Mouse (Mus musculus): Measurements from ENCODE around the gene Tnrc6b. TPM values are rescaled to one million over a fixed set of nuclear protein-coding genes. Genes with fewer than 3 reads are reported as not detected.

The Tnrc6b gene
- polyA plus RNA-seq, 1 experiment from 2014 or later = 27.4 TPM

DNA sequence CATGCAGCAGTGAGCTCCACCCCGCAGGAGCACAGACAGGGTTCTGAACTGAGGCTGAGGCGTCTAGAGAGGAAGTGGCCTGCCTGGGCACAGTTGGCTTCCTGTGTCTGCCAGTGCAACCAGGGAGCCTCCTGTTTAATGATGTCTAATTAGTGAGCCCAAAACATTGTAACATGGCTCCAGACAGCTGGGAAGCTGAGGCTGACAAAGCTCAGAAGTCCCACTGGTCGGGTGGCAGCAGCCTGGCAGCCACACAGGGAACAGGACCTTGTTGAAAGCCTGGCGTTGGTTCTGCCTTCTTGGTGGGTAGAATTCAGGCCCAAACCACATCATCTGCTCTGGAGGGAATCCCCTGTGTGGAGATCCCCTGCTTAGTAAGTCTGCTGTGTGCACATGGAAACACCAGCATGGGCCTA is 29.6 kb upstream of the Tnrc6b start:
- Histone ChIP-seq H3K27me3 (ENCODE audit: insufficient read depth, low read length) (no peaks in the 10 kb centered on the region), H3K9me3 (ENCODE audit: low read length) (no peaks in the 10 kb centered on the region), H3K27ac (ENCODE audit: low read length) (peak overlapping the region; percentile 21; the same call in 1 of the 2 replicates), H3K9ac (replicated peaks; ENCODE audit: low read length) (no peak overlapping the region), H3K36me3 (ENCODE audit: insufficient read depth, low read length) (no peaks in the 10 kb centered on the region), H3K4me3 (ENCODE audit: low read length) (no peak overlapping the region), H3K4me1 (ENCODE audit: insufficient read depth, low read length) (peaks cover 33% of the 10 kb centered on the region), H3K4me2 (replicated peaks; ENCODE audit: low read depth, low read length) (no peak overlapping the region)
- WGBS = 76% methylated on average over 4 of the region's 4 CpGs
- no peak for ATAC-seq (ENCODE audit: low FRiP score, low TSS enrichment)

- peak overlapping the region; percentile 60 for H3K27ac ChIP-seq (ENCODE audit: low read length)
Observed at GRCm38 (mm10) chr15:80682343-80682742, 28.8 kb upstream of the Tnrc6b start.

GRCm38 (mm10) chr15:80683151-80683550 is 28.0 kb upstream of the Tnrc6b start:
- Histone ChIP-seq H3K36me3 (ENCODE audit: insufficient read depth, low read length) (no peaks in the 10 kb centered on the region), H3K9me3 (ENCODE audit: low read length) (no peaks in the 10 kb centered on the region), H3K4me1 (ENCODE audit: insufficient read depth, low read length) (peaks cover 33% of the 10 kb centered on the region), H3K4me3 (ENCODE audit: low read length) (no peak overlapping the region), H3K9ac (replicated peaks; ENCODE audit: low read length) (no peak overlapping the region), H3K27me3 (ENCODE audit: insufficient read depth, low read length) (no peaks in the 10 kb centered on the region), H3K27ac (ENCODE audit: low read length) (peak overlapping the region; percentile 63), H3K4me2 (replicated peaks; ENCODE audit: low read depth, low read length) (no peak overlapping the region)
- WGBS = 67% methylated on average over 6 of the region's 6 CpGs
- peak; percentile 43; the same call in 1 of the 2 replicates for ATAC-seq (ENCODE audit: low FRiP score, low TSS enrichment)

More at GRCm38 (mm10) chr15:80682343-80682742, 28.8 kb upstream of the Tnrc6b start:
- peaks cover 33% of the 10 kb centered on the region for H3K4me1 ChIP-seq (ENCODE audit: insufficient read depth, low read length)
- no peak overlapping the region for H3K9ac ChIP-seq (replicated peaks; ENCODE audit: low read length)
- no peaks in the 10 kb centered on the region for H3K27me3 ChIP-seq (ENCODE audit: insufficient read depth, low read length)
- ATAC-seq (ENCODE audit: low FRiP score, low TSS enrichment) = no peak
- H3K9me3 ChIP-seq (ENCODE audit: low read length) = no peaks in the 10 kb centered on the region
- H3K36me3 ChIP-seq (ENCODE audit: insufficient read depth, low read length) = no peaks in the 10 kb centered on the region
- no peak overlapping the region for H3K4me3 ChIP-seq (ENCODE audit: low read length)
- H3K4me2 ChIP-seq (replicated peaks; ENCODE audit: low read depth, low read length) = no peak overlapping the region
- WGBS = 81% methylated on average over 8 of the region's 8 CpGs

DNA sequence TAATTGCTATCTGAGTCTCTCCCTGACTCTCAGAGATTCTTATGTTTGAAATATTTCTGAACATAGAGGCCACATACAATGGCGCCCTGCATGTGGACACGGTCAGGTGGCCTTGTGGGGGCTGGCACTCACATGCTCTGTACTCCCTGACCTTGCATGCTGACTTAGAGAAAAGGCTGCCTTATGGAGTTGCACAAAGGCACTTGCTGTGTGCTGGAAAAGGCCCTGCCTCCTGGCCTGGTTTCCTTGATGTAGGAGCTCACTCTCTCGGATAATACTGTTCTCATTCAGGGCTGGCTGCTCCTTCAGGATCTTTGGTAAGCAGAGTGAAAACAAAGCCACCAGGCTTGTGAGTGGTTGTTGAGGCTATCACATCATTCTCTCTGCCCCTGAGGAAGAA is 27.1 kb upstream of the Tnrc6b start:
- H3K4me2 ChIP-seq (replicated peaks; ENCODE audit: low read depth, low read length) = no peak overlapping the region
- no peaks in the 10 kb centered on the region for H3K36me3 ChIP-seq (ENCODE audit: insufficient read depth, low read length)
- H3K4me1 ChIP-seq (ENCODE audit: insufficient read depth, low read length) = peaks cover 33% of the 10 kb centered on the region
- no peak overlapping the region for H3K4me3 ChIP-seq (ENCODE audit: low read length)
- ATAC-seq (ENCODE audit: low FRiP score, low TSS enrichment) = no peak
- H3K27ac ChIP-seq (ENCODE audit: low read length) = peak overlapping the region; percentile 63
- no peak overlapping the region for H3K9ac ChIP-seq (replicated peaks; ENCODE audit: low read length)
- 59% methylated on average over 3 of the region's 3 CpGs for WGBS
- H3K27me3 ChIP-seq (ENCODE audit: insufficient read depth, low read length) = no peaks in the 10 kb centered on the region
- no peaks in the 10 kb centered on the region for H3K9me3 ChIP-seq (ENCODE audit: low read length)

DNA sequence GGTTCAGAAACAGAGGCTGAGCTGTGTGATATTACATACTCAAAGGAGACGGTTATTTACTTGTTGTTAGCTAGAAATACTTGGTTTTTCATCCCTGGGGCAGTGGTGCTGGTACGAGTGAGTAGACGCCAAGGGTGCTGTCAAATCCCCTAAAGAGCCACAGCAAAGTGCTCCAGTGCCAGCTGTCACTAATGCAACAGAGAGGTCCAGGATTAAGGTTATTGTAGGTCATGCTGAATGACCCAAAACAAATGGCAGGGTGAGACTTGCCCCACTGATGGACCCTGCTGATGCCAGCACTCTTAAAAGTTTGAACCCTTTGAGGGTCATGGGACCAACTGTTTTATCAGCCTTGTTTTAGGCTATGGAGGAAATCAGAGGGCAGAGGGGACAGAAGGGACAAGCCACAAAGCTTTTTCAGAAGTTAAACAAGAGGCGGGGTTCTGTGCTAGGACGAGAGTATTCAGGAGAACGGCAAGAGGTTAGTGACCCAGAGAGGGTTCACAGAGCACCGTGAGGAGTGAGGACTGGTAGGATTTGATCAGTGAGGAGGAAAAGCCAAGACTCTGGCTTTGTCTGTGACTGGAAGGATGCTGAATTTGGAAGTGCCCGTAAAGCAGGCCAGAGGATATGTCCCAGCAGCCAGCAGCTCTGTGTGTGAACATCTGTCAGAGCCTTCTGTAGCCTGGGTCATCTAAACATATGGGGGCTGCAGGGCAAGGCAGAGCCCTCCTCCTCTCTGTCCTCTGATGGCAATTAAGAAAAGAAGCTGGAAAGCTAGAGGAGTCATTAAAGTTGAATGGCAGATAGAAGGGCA is 26.1 kb upstream of the Tnrc6b start:
- H3K4me3 ChIP-seq (ENCODE audit: low read length) = no peak overlapping the region
- H3K27ac ChIP-seq (ENCODE audit: low read length) = no peak overlapping the region
- no peaks in the 10 kb centered on the region for H3K9me3 ChIP-seq (ENCODE audit: low read length)
- ATAC-seq (ENCODE audit: low FRiP score, low TSS enrichment) = no peak
- 19% methylated on average over 8 of the region's 8 CpGs for WGBS
- H3K4me1 ChIP-seq (ENCODE audit: insufficient read depth, low read length) = peaks cover 33% of the 10 kb centered on the region
- H3K9ac ChIP-seq (replicated peaks; ENCODE audit: low read length) = no peak overlapping the region
- no peaks in the 10 kb centered on the region for H3K27me3 ChIP-seq (ENCODE audit: insufficient read depth, low read length)
- no peaks in the 10 kb centered on the region for H3K36me3 ChIP-seq (ENCODE audit: insufficient read depth, low read length)
- no peak overlapping the region for H3K4me2 ChIP-seq (replicated peaks; ENCODE audit: low read depth, low read length)

DNA sequence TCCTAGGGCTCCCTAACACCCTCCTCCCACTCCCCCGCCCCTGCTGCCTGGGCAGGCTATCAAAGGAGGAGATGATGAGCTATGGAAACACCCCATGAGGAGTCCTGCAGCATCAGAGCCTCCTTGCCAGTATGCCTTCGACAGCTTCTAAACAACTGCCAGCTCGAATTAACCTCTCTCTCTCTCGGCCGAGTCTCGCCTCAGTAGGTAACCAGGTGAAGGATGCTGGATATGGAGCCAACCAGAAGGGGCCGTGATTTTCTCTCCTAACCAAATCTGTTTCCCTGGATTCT is 25.6 kb upstream of the Tnrc6b start:
- Histone ChIP-seq H3K27me3 (ENCODE audit: insufficient read depth, low read length) (no peaks in the 10 kb centered on the region), H3K36me3 (ENCODE audit: insufficient read depth, low read length) (no peaks in the 10 kb centered on the region), H3K4me3 (ENCODE audit: low read length) (no peak overlapping the region), H3K27ac (ENCODE audit: low read length) (no peak overlapping the region), H3K4me1 (ENCODE audit: insufficient read depth, low read length) (peaks cover 27% of the 10 kb centered on the region), H3K4me2 (replicated peaks; ENCODE audit: low read depth, low read length) (no peak overlapping the region), H3K9me3 (ENCODE audit: low read length) (no peaks in the 10 kb centered on the region), H3K9ac (replicated peaks; ENCODE audit: low read length) (no peak overlapping the region)
- 13% methylated on average over 7 of the region's 7 CpGs for WGBS
- peak; percentile 60; the same call in 1 of the 2 replicates for ATAC-seq (ENCODE audit: low FRiP score, low TSS enrichment)

GRCm38 (mm10) chr15:80688536-80688935 is 22.6 kb upstream of the Tnrc6b start:
- Histone ChIP-seq H3K9me3 (ENCODE audit: low read length) (no peaks in the 10 kb centered on the region), H3K36me3 (ENCODE audit: insufficient read depth, low read length) (no peaks in the 10 kb centered on the region), H3K9ac (replicated peaks; ENCODE audit: low read length) (no peak overlapping the region), H3K4me3 (ENCODE audit: low read length) (no peak overlapping the region), H3K4me2 (replicated peaks; ENCODE audit: low read depth, low read length) (no peak overlapping the region), H3K4me1 (ENCODE audit: insufficient read depth, low read length) (peaks cover 21% of the 10 kb centered on the region), H3K27me3 (ENCODE audit: insufficient read depth, low read length) (no peaks in the 10 kb centered on the region), H3K27ac (ENCODE audit: low read length) (no peak overlapping the region)
- ATAC-seq (ENCODE audit: low FRiP score, low TSS enrichment) = no peak
- WGBS = 68% methylated on average over 7 of the region's 7 CpGs

- no peak overlapping the region for H3K9ac ChIP-seq (replicated peaks; ENCODE audit: low read length)
Observed at GRCm38 (mm10) chr15:80693492-80693891, 17.6 kb upstream of the Tnrc6b start.

GRCm38 (mm10) chr15:80694125-80694910 is 16.8 kb upstream of the Tnrc6b start:
- Histone ChIP-seq H3K4me1 (ENCODE audit: insufficient read depth, low read length) (peaks cover 3% of the 10 kb centered on the region; the same call in 1 of the 2 replicates), H3K9ac (replicated peaks; ENCODE audit: low read length) (no peak overlapping the region), H3K4me3 (ENCODE audit: low read length) (no peak overlapping the region), H3K36me3 (ENCODE audit: insufficient read depth, low read length) (no peaks in the 10 kb centered on the region), H3K4me2 (replicated peaks; ENCODE audit: low read depth, low read length) (no peak overlapping the region), H3K27ac (ENCODE audit: low read length) (no peak overlapping the region), H3K27me3 (ENCODE audit: insufficient read depth, low read length) (no peaks in the 10 kb centered on the region), H3K9me3 (ENCODE audit: low read length) (no peaks in the 10 kb centered on the region)
- no peak for ATAC-seq (ENCODE audit: low FRiP score, low TSS enrichment)
- WGBS = 31% methylated on average over 11 of the region's 11 CpGs

More at GRCm38 (mm10) chr15:80693492-80693891, 17.6 kb upstream of the Tnrc6b start:
- H3K4me3 ChIP-seq (ENCODE audit: low read length) = no peak overlapping the region
- WGBS = 56% methylated on average over 3 of the region's 3 CpGs
- no peaks in the 10 kb centered on the region for H3K36me3 ChIP-seq (ENCODE audit: insufficient read depth, low read length)
- no peak for ATAC-seq (ENCODE audit: low FRiP score, low TSS enrichment)
- H3K27ac ChIP-seq (ENCODE audit: low read length) = no peak overlapping the region
- H3K4me2 ChIP-seq (replicated peaks; ENCODE audit: low read depth, low read length) = no peak overlapping the region
- H3K27me3 ChIP-seq (ENCODE audit: insufficient read depth, low read length) = no peaks in the 10 kb centered on the region
- H3K4me1 ChIP-seq (ENCODE audit: insufficient read depth, low read length) = peaks cover 3% of the 10 kb centered on the region; the same call in 1 of the 2 replicates
- no peaks in the 10 kb centered on the region for H3K9me3 ChIP-seq (ENCODE audit: low read length)

DNA sequence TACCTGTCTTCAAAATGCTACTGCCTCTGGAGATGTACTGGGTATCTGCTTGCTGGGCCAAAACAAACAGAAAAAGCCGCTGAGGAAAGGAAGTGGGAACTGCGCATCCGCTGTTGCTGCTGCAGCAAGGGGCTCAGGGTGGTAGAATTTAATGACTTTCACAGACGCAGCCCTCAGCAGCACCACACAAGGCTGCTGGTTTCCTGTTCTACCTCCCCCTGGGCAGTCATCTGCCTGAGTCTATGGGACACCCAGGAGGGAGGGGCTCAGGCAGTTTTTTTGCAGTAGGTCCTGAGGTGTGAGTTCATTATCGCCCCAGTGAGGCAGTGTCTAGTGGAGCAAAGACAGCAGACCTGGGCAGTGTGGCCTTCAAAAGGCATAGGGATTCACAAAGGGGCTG is 13.5 kb upstream of the Tnrc6b start:
- peak; percentile 60; the same call in 1 of the 2 replicates for ATAC-seq (ENCODE audit: low FRiP score, low TSS enrichment)
- Histone ChIP-seq H3K4me1 (ENCODE audit: insufficient read depth, low read length) (peaks cover 3% of the 10 kb centered on the region; the same call in 1 of the 2 replicates), H3K4me2 (replicated peaks; ENCODE audit: low read depth, low read length) (no peak overlapping the region), H3K9me3 (ENCODE audit: low read length) (no peaks in the 10 kb centered on the region), H3K36me3 (ENCODE audit: insufficient read depth, low read length) (no peaks in the 10 kb centered on the region), H3K4me3 (ENCODE audit: low read length) (no peak overlapping the region), H3K27me3 (ENCODE audit: insufficient read depth, low read length) (no peaks in the 10 kb centered on the region), H3K9ac (replicated peaks; ENCODE audit: low read length) (no peak overlapping the region), H3K27ac (ENCODE audit: low read length) (peak overlapping the region; percentile 8; the same call in 1 of the 2 replicates)
- 14% methylated on average over 5 of the region's 5 CpGs for WGBS

Measured in kidney, embryonic 16.5 days (tissue).